Mouse (Mus musculus) adrenal gland, adult (tissue): ENCODE measurements around the gene Maml3.

Experiments used
- DNase-seq, 2 experiments: peaks; one replicate each; pipeline ENCODE4 v3.0.0; 2022 to 2023; ENCODE audit warnings: low spot score in 1 of 2; ENCODE audit not compliant: inconsistent age in 2 of 2

Maml3 gene

GRCm38 (mm10) chr3:51686316-51686715 is 418.6 kb downstream of the Maml3 start:
- no peak for DNase-seq

- DNase-seq = no peak
Measured at GRCm38 (mm10) chr3:51685539-51685938, 419.3 kb downstream of the Maml3 start.

DNA sequence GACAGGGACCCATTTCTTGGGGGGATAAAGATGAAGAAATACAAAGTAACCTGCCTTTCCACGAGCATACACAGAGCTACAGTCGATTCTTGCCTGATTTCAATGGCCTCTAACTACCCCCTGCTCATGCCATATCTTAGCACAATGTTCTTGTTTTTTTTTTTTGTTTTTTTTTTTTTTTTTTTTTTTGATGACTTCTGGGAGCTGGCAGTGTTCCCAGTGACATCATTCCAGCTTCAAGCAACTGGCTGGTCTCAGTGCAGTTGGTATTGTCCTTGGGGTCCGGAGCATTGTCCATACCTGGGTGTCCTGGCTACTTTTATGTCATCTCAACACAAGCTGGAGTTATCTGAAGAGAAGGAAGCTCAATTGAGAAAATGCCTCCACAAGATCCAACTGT is 429.9 kb downstream of the Maml3 start:
- peak; percentile 48 to 51 for DNase-seq

GRCm38 (mm10) chr3:51673408-51674086 is 431.3 kb downstream of the Maml3 start:
- peak; percentile 77 to 90 for DNase-seq

DNA sequence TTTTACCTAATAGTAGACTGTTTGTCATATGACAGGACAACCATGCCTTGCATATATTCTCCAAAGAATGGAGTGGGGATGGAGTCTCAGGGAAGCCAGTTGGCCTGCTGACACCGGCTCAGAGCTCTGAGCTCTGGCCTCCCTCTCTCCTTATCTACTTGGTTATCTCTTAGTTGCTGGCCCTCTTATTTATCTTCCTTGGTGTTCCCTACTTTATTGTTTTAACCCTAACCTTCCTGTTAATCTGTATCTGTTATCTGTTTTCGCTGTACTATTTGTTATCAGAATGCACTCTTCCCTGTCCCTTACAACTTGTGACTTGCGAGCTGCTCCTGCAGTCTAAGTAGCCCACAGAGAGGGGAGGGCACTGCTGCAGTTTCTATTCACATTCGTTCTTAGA is 432.2 kb downstream of the Maml3 start:
- no peak for DNase-seq

- DNase-seq = peak in 1 of 2 experiments; percentile 37
Measured at GRCm38 (mm10) chr3:51671071-51671469, 433.8 kb downstream of the Maml3 start.

GRCm38 (mm10) chr3:51670414-51671070 is 434.3 kb downstream of the Maml3 start:
- DNase-seq = peak; percentile 65 to 84

- peak in 1 of 2 experiments; percentile 49 for DNase-seq
Measured at GRCm38 (mm10) chr3:51668607-51669006, 436.3 kb downstream of the Maml3 start.

DNA sequence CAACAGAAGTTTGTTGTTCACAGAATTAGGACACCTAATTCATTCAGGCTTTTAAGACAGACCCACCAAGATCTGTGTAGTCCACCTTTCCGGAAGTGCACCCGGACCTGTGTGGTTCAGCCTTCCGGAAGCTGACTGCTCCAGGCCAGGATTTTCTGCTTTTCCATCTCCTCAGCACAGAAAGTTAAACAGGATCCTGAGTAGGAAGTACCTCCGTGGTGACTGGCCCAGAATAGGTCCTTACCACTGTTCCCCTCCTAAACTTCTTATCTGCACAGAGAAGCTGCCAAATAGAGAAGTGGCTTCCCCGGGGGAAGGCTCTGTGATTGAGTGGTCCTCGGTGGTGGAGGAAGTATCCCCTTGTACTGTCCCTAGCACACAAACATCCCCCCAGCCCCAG is 442.3 kb downstream of the Maml3 start:
- DNase-seq = peak in 1 of 2 experiments; percentile 37

- DNase-seq = peak; percentile 54 to 58
Measured at GRCm38 (mm10) chr3:51661880-51662550, 442.9 kb downstream of the Maml3 start.

DNA sequence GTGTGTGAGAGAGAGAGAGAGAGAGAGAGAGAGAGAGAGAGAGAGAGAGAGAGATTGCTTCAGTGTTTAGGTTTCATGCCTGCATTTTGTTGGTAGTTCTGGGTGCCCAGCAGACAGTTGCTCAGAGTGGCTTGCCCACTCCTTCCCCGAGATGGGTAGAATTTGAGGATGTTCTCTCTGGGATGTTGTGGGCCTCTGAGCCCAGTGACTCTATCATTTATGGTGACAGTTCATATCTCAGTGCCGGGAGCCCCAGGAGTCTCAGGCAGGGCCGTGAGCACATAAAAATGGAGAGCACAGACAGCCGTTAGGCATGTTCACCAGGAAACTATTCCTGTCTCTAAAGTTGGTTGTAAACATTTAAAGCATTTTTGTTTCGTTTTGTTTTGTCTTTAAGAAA is 443.5 kb downstream of the Maml3 start:
- peak in 1 of 2 experiments; percentile 66 for DNase-seq

DNA sequence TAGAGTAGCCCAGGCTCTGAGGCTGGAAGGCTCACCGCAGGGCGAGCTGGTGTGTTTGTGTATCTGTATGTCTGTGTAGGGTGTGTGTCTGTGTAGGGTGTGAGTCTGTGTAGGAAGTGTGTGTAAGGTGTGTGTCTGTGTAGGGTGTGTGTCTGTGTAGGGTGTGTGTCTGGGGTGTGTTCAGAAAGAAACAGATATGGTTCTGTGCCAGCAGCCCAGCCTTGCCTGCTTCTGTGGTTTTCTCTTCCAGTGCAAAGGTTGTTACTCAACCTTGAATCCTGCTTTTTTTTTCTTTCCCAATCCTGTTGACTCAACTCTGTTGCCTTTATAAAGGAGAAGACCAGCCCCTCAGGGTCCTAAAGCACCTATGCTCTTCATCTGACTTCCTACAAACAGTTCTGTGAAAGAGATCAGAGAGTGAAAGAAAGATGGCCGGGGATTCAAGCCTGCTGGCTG is 444.0 kb downstream of the Maml3 start:
- peak; percentile 66 to 85 for DNase-seq

DNA sequence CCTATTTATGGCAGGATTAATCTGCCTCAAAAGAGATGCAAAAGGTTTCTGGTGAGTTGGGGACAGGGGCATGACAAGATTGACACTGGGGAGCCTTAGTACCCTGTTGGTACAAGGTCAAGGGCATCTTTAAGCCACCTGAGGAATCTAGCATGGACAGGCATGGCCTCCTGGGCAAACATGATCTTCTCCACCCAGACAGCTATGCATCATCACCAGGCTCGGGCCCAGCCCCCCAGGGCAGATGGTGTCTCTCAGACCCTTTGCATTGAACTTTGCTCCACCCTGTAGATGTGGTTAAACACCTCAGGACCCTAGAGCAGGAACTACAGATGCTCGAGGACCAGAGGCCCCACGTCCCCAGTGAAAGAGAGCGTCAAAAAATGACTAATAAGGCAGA is 444.8 kb downstream of the Maml3 start, which contains the start of gene Mgst2:
TSS of gene Mgst2 (plus strand) at position 301 of the 400 bp plus-strand sequence.
- DNase-seq = peak in 1 of 2 experiments; percentile 32

- peak; percentile 51 to 76 for DNase-seq
Measured at GRCm38 (mm10) chr3:51659415-51659814, 445.5 kb downstream of the Maml3 start.

GRCm38 (mm10) chr3:51654303-51655055 is 450.4 kb downstream of the Maml3 start:
- no peak for DNase-seq

DNA sequence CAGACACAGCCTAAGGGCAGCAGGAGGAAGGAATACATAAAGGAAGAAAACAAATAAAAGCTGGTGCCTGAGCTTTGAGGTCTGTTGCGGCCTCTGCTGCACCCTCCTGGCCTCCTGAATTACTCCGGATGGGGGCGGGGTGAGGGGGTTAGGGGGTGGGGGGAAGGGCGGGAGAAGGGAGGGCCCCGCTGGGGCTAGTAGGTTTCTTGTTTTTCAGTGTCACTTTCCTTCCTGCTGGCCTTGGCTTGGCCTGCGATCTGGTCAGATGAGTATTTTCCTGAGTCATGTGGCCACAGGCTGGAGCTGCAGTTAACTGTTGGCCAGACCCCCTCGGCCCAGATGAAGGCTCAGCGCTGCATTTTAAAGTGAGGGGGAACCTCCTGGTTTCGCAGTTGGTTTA is 452.2 kb downstream of the Maml3 start:
- DNase-seq = peak; percentile 70 to 79

- DNase-seq = peak; percentile 83 to 95
Measured at GRCm38 (mm10) chr3:51652292-51652691, 452.6 kb downstream of the Maml3 start.

DNA sequence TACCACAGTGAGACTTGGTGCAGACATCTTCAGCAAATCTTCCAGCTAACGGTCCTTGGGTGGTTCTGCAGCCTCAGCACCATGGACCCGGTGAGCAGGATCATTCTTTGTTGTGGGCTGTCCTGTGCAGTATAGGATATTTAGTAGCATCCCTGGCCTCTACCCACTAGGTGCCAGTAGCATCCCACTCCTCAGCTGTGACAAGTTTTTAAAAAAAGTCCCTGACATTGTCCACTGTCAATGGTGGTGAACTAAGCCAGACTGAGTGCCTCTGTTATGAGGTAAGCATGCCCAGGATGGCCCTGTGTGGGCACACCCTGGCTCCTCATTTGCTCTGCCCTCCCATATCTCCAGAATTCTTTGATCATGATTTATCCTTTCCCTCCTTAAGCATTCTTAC is 453.7 kb downstream of the Maml3 start:
- DNase-seq = no peak

- DNase-seq = no peak
Measured at GRCm38 (mm10) chr3:51649986-51650385, 454.9 kb downstream of the Maml3 start.

DNA sequence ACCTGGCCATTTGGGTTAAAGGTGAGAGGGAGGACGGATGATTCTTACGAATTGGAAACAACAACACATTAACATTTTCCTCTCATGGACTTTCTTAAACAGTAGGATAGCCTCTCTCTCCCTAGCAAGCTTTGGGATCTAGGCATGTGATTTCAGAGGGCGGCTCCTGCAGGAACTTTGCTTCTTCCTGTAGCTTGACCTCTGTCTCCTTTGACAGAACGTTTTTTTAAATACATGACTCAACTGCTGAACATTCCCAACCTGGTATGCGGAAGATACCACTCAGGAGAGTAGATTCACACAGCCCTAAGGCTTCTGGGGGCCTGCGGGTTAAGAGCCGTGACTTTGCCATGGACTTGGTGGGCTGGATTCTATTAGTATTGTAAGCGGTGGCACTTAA is 455.4 kb downstream of the Maml3 start:
- peak in 1 of 2 experiments; percentile 44 for DNase-seq

GRCm38 (mm10) chr3:51648037-51648664 is 456.7 kb downstream of the Maml3 start:
- peak; percentile 82 to 93 for DNase-seq
